Mouse (Mus musculus) lung, adult 2 months (tissue): ENCODE measurements around the gene Gfod2.

Experiments
- CTCF ChIP-seq: fragments of 200-500 bp; IDR thresholded peaks from 2 replicates; pipeline ENCODE4 v1.5.1; 2011; ENCODE audit warnings: mild to moderate bottlenecking, low read length, control low read depth; ENCODE audit not compliant: insufficient read depth
- POLR2A ChIP-seq: fragments of 200-500 bp; IDR thresholded peaks from 2 replicates; pipeline ENCODE4 v1.6.1; 2011; ENCODE audit warnings: low read depth, mild to moderate bottlenecking, control low read depth, low read length, borderline replicate concordance; ENCODE audit errors: extremely low read depth

DNA sequence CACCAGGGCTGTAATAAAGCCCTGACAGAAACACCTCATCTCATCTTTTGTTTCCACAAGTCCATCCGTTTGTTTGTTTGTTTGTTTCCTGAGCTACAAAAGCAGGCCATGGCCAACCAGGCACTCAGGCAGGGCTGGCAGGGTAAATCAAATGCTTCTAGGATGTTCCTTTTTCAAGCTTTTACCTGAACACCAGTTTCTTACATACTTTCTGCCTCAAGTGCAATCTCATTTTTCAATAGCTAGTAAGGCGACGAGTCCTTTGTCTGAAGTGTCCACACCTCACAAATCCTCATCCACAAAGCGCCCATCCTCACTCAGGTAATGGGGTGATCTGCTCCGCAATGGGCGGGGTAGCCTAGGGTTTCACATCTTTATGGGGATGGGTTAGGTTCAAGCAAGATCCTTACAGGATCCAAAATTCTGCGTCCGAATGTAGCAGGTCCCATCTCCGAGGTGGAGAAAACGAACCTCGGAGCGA is 628 bp downstream of the Gfod2 start:
- no peak for TF ChIP-seq CTCF
- no peak for TF ChIP-seq POLR2A
